Mouse (Mus musculus): ENCODE data around the gene Nod2. TPM values are rescaled to one million over a fixed set of nuclear protein-coding genes. Genes with fewer than 3 reads are reported as not detected.

Nod2 gene
- polyA plus RNA-seq, 1 experiment from 2014 or later: 0.20 TPM

- Histone ChIP-seq H3K27ac (ENCODE audit: low read length) (no peak overlapping the region), H3K4me2 (ENCODE audit: low read length) (no peak overlapping the region), H3K36me3 (ENCODE audit: control insufficient read depth, insufficient read depth) (no peaks in the 10 kb centered on the region), H3K9me3 (ENCODE audit: control insufficient read depth, low read length) (no peaks in the 10 kb centered on the region), H3K9ac (replicated peaks; ENCODE audit: low read depth, low read length) (no peak overlapping the region), H3K4me1 (replicated peaks; ENCODE audit: control insufficient read depth, insufficient read depth, low read length) (peaks cover 3% of the 10 kb centered on the region), H3K4me3 (replicated peaks; ENCODE audit: low read length) (no peak overlapping the region), H3K27me3 (replicated peaks; ENCODE audit: control insufficient read depth, insufficient read depth, low read length) (no peaks in the 10 kb centered on the region)
- WGBS: 83% methylated on average over 7 of the region's 7 CpGs
- ATAC-seq: no peak
Observed at GRCm38 (mm10) chr8:88683656-88684289, 36.7 kb downstream of the Nod2 start.

- Histone ChIP-seq H3K9me3 (ENCODE audit: control insufficient read depth, low read length) (no peaks in the 10 kb centered on the region), H3K36me3 (ENCODE audit: control insufficient read depth, insufficient read depth) (no peaks in the 10 kb centered on the region), H3K4me1 (replicated peaks; ENCODE audit: control insufficient read depth, insufficient read depth, low read length) (no peaks in the 10 kb centered on the region; the same call in 1 of the 2 replicates), H3K27me3 (replicated peaks; ENCODE audit: control insufficient read depth, insufficient read depth, low read length) (no peaks in the 10 kb centered on the region), H3K27ac (ENCODE audit: low read length) (no peak overlapping the region), H3K9ac (replicated peaks; ENCODE audit: low read depth, low read length) (no peak overlapping the region), H3K4me3 (replicated peaks; ENCODE audit: low read length) (no peak overlapping the region), H3K4me2 (ENCODE audit: low read length) (no peak overlapping the region)
- ATAC-seq: no peak
- 74% methylated on average over 9 of the region's 9 CpGs for WGBS
Observed at GRCm38 (mm10) chr8:88686226-88686905, 39.3 kb downstream of the Nod2 start.

GRCm38 (mm10) chr8:88686906-88687235 is 39.8 kb downstream of the Nod2 start:
- H3K4me3 ChIP-seq (replicated peaks; ENCODE audit: low read length): no peak overlapping the region
- WGBS: 86% methylated on average over 8 of the region's 8 CpGs
- no peak overlapping the region for H3K9ac ChIP-seq (replicated peaks; ENCODE audit: low read depth, low read length)
- ATAC-seq: no peak
- H3K36me3 ChIP-seq (ENCODE audit: control insufficient read depth, insufficient read depth): no peaks in the 10 kb centered on the region
- no peaks in the 10 kb centered on the region; the same call in 1 of the 2 replicates for H3K4me1 ChIP-seq (replicated peaks; ENCODE audit: control insufficient read depth, insufficient read depth, low read length)
- no peaks in the 10 kb centered on the region for H3K9me3 ChIP-seq (ENCODE audit: control insufficient read depth, low read length)
- H3K27me3 ChIP-seq (replicated peaks; ENCODE audit: control insufficient read depth, insufficient read depth, low read length): no peaks in the 10 kb centered on the region
- no peak overlapping the region for H3K4me2 ChIP-seq (ENCODE audit: low read length)
- H3K27ac ChIP-seq (ENCODE audit: low read length): no peak overlapping the region

- no peak overlapping the region for H3K9ac ChIP-seq (replicated peaks; ENCODE audit: low read depth, low read length)
- H3K4me2 ChIP-seq (ENCODE audit: low read length): no peak overlapping the region
- H3K36me3 ChIP-seq (ENCODE audit: control insufficient read depth, insufficient read depth): no peaks in the 10 kb centered on the region
- H3K27ac ChIP-seq (ENCODE audit: low read length): no peak overlapping the region
- WGBS: 86% methylated on average over 6 of the region's 6 CpGs
- H3K27me3 ChIP-seq (replicated peaks; ENCODE audit: control insufficient read depth, insufficient read depth, low read length): no peaks in the 10 kb centered on the region
- no peaks in the 10 kb centered on the region for H3K9me3 ChIP-seq (ENCODE audit: control insufficient read depth, low read length)
- no peak overlapping the region for H3K4me3 ChIP-seq (replicated peaks; ENCODE audit: low read length)
- ATAC-seq: no peak
- H3K4me1 ChIP-seq (replicated peaks; ENCODE audit: control insufficient read depth, insufficient read depth, low read length): no peaks in the 10 kb centered on the region
Observed at GRCm38 (mm10) chr8:88689151-88689550, 42.0 kb downstream of the Nod2 start.

GRCm38 (mm10) chr8:88689891-88690290 is 42.8 kb downstream of the Nod2 start:
- H3K4me3 ChIP-seq (replicated peaks; ENCODE audit: low read length): no peak overlapping the region
- H3K9me3 ChIP-seq (ENCODE audit: control insufficient read depth, low read length): no peaks in the 10 kb centered on the region
- no peak overlapping the region for H3K9ac ChIP-seq (replicated peaks; ENCODE audit: low read depth, low read length)
- no peaks in the 10 kb centered on the region for H3K27me3 ChIP-seq (replicated peaks; ENCODE audit: control insufficient read depth, insufficient read depth, low read length)
- H3K36me3 ChIP-seq (ENCODE audit: control insufficient read depth, insufficient read depth): no peaks in the 10 kb centered on the region
- ATAC-seq: no peak
- WGBS: 92% methylated on average over 6 of the region's 6 CpGs
- H3K27ac ChIP-seq (ENCODE audit: low read length): no peak overlapping the region
- H3K4me2 ChIP-seq (ENCODE audit: low read length): no peak overlapping the region
- H3K4me1 ChIP-seq (replicated peaks; ENCODE audit: control insufficient read depth, insufficient read depth, low read length): no peaks in the 10 kb centered on the region

- Histone ChIP-seq H3K4me3 (replicated peaks; ENCODE audit: low read length) (no peak overlapping the region), H3K27ac (ENCODE audit: low read length) (no peak overlapping the region), H3K9me3 (ENCODE audit: control insufficient read depth, low read length) (no peaks in the 10 kb centered on the region), H3K9ac (replicated peaks; ENCODE audit: low read depth, low read length) (no peak overlapping the region), H3K4me2 (ENCODE audit: low read length) (no peak overlapping the region), H3K4me1 (replicated peaks; ENCODE audit: control insufficient read depth, insufficient read depth, low read length) (peaks cover 4% of the 10 kb centered on the region), H3K36me3 (ENCODE audit: control insufficient read depth, insufficient read depth) (no peaks in the 10 kb centered on the region), H3K27me3 (replicated peaks; ENCODE audit: control insufficient read depth, insufficient read depth, low read length) (0 out of 2 replicates have a peak, but pooled peaks cover 3% of the 10 kb centered on the region)
- WGBS: 59% methylated on average over 4 of the region's 4 CpGs
- no peak for ATAC-seq
Observed at GRCm38 (mm10) chr8:88691342-88691948, 44.3 kb downstream of the Nod2 start.

- Histone ChIP-seq H3K27ac (ENCODE audit: low read length) (no peak overlapping the region), H3K9ac (replicated peaks; ENCODE audit: low read depth, low read length) (no peak overlapping the region), H3K4me2 (ENCODE audit: low read length) (no peak overlapping the region), H3K4me3 (replicated peaks; ENCODE audit: low read length) (no peak overlapping the region), H3K9me3 (ENCODE audit: control insufficient read depth, low read length) (no peaks in the 10 kb centered on the region), H3K27me3 (replicated peaks; ENCODE audit: control insufficient read depth, insufficient read depth, low read length) (0 out of 2 replicates have a peak, but pooled peaks cover 3% of the 10 kb centered on the region), H3K36me3 (ENCODE audit: control insufficient read depth, insufficient read depth) (no peaks in the 10 kb centered on the region), H3K4me1 (replicated peaks; ENCODE audit: control insufficient read depth, insufficient read depth, low read length) (peaks cover 4% of the 10 kb centered on the region)
- no peak for ATAC-seq
- 60% methylated on average over 7 of the region's 7 CpGs for WGBS
Observed at GRCm38 (mm10) chr8:88691961-88692360, 44.8 kb downstream of the Nod2 start.

GRCm38 (mm10) chr8:88692866-88693265 is 45.8 kb downstream of the Nod2 start:
- H3K4me1 ChIP-seq (replicated peaks; ENCODE audit: control insufficient read depth, insufficient read depth, low read length): peaks cover 8% of the 10 kb centered on the region
- ATAC-seq: no peak
- no peak overlapping the region for H3K9ac ChIP-seq (replicated peaks; ENCODE audit: low read depth, low read length)
- H3K36me3 ChIP-seq (ENCODE audit: control insufficient read depth, insufficient read depth): no peaks in the 10 kb centered on the region
- H3K4me3 ChIP-seq (replicated peaks; ENCODE audit: low read length): no peak overlapping the region
- H3K4me2 ChIP-seq (ENCODE audit: low read length): no peak overlapping the region
- H3K9me3 ChIP-seq (ENCODE audit: control insufficient read depth, low read length): no peaks in the 10 kb centered on the region
- H3K27ac ChIP-seq (ENCODE audit: low read length): no peak overlapping the region
- WGBS: 83% methylated on average over 6 of the region's 6 CpGs
- 0 out of 2 replicates have a peak, but pooled peaks cover 3% of the 10 kb centered on the region for H3K27me3 ChIP-seq (replicated peaks; ENCODE audit: control insufficient read depth, insufficient read depth, low read length)

- H3K9me3 ChIP-seq (ENCODE audit: control insufficient read depth, low read length): no peaks in the 10 kb centered on the region
- 0 out of 2 replicates have a peak, but pooled peaks cover 3% of the 10 kb centered on the region for H3K27me3 ChIP-seq (replicated peaks; ENCODE audit: control insufficient read depth, insufficient read depth, low read length)
- H3K4me1 ChIP-seq (replicated peaks; ENCODE audit: control insufficient read depth, insufficient read depth, low read length): peaks cover 10% of the 10 kb centered on the region
- no peak overlapping the region for H3K4me2 ChIP-seq (ENCODE audit: low read length)
- H3K4me3 ChIP-seq (replicated peaks; ENCODE audit: low read length): no peak overlapping the region
- no peak for ATAC-seq
- H3K27ac ChIP-seq (ENCODE audit: low read length): no peak overlapping the region
- no peaks in the 10 kb centered on the region for H3K36me3 ChIP-seq (ENCODE audit: control insufficient read depth, insufficient read depth)
- 94% methylated on average over 4 of the region's 4 CpGs for WGBS
- H3K9ac ChIP-seq (replicated peaks; ENCODE audit: low read depth, low read length): no peak overlapping the region
Observed at GRCm38 (mm10) chr8:88693376-88693775, 46.3 kb downstream of the Nod2 start.
